Mouse (Mus musculus) embryonic facial prominence, embryonic 12.5 days (tissue): ENCODE results near the gene Chka. TPM values are rescaled to one million over a fixed set of nuclear protein-coding genes. Genes with fewer than 3 reads are reported as not detected.
A peak's percentile ranks its signal among the peaks of the same experiment; 100 is the strongest.

Experiments
- ATAC-seq: fragments of 200-750 bp; cut with Nextera tagmentation; 2 replicates; pipeline ENCODE4 v1.8.0; 2017; ENCODE audit not compliant: insufficient number of reproducible peaks, insufficient read depth, low FRiP score, low TSS enrichment
- H3K27ac ChIP-seq: fragments of 300-500 bp; sonication (generic); 2 replicates; pipeline ENCODE4 v1.5.1; 2016; ENCODE audit warnings: mild to moderate bottlenecking
- H3K27me3 ChIP-seq: fragments of 300-500 bp; sonication (generic); 2 replicates; pipeline ENCODE4 v1.6.1; 2016; ENCODE audit warnings: mild to moderate bottlenecking, moderate library complexity
- H3K36me3 ChIP-seq: fragments of 300-500 bp; sonication (generic); 2 replicates; pipeline ENCODE4 v1.6.1; 2016; ENCODE audit warnings: mild to moderate bottlenecking
- H3K4me1 ChIP-seq: fragments of 300-500 bp; sonication (generic); 2 replicates; pipeline ENCODE4 v1.6.1; 2016
- H3K4me2 ChIP-seq: fragments of 300-500 bp; sonication (generic); replicated peaks from 2 replicates; pipeline ENCODE4 v1.6.1; 2016; ENCODE audit warnings: mild to moderate bottlenecking, moderate library complexity
- H3K4me3 ChIP-seq: fragments of 300-500 bp; sonication (generic); 2 replicates; pipeline ENCODE4 v1.5.1; 2016; ENCODE audit warnings: mild to moderate bottlenecking
- H3K9ac ChIP-seq: fragments of 300-500 bp; sonication (generic); 2 replicates; pipeline ENCODE4 v1.6.1; 2016; ENCODE audit warnings: mild to moderate bottlenecking, moderate library complexity
- H3K9me3 ChIP-seq: fragments of 300-500 bp; sonication (generic); 2 replicates; pipeline ENCODE4 v1.6.1; 2016; ENCODE audit warnings: mild to moderate bottlenecking, moderate library complexity
- WGBS: fragments of 180-500 bp; shearing (Covaris S2); methylation state at CpG from one replicate; pipeline ENCODE4 v1.1.7; 2016; 5-methylcytosine and 5-hydroxymethylcytosine counted together
- polyA plus RNA-seq: library from polyadenylated mRNA; unstranded; fragments of >200 nt; fragmentation: Nextera tagmentation; extraction: Ambion mirVana; gene quantifications from 2 replicates; pipeline ENCODE4 v1.2.1, GENCODE M21; 2016

Gene Chka
- polyA plus RNA-seq, 1 experiment from 2014 or later, result 64.2 TPM

DNA sequence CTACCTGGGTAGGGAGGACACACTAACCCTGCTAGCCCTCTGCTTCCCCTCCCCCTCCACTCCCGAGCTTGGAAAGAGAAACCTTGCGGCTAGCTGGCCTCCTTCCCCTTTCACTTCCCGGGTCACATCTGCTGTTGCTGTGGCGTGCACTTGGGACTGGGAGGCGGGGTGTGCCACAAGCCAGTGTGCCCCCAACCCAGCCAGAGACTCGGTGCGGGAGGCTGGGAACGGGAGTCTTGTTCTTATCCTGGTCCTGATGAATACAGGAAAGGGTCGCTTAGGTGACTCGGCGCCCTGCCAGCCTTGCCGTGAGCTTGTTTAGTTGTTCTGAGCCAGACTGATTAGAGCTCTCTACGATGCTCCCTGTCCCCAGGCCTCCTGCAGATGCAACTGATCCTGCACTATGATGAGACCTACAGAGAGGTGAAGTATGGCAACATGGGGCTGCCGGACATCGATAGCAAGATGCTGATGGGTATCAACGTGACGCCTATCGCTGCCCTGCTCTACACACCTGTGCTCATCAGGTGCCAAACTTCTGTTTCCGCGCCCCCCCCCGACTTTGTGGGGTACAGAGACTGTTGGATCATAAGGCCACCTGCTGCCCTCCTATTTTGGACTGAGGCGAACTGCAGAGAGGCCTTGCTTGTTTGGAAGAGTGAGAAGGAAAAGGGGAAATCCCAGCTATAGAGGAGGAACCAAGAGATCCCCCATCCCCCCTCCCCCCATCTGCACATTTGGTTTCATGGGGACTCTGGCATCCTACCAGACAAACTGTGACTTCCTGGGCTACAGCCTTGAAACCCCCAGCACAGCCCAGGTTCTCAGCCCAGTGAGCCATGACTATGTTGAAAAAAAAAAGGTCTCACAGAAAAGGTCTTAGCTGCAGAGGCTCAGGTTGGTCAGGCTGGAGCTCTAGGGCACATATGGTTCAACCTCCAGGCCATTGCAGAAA lies 84.6 kb downstream of the Chka start:
- Histone ChIP-seq H3K4me3 (peak overlapping the region; percentile 46), H3K36me3 (no peaks in the 10 kb centered on the region), H3K4me2 (peak overlapping the region; percentile 88), H3K27me3 (no peaks in the 10 kb centered on the region), H3K9me3 (no peaks in the 10 kb centered on the region), H3K27ac (no peak overlapping the region), H3K9ac (peak overlapping the region; percentile 50), H3K4me1 (peaks cover 10% of the 10 kb centered on the region)
- ATAC-seq, result peak; percentile 41
- whole genome bisulfite sequencing, result 7% methylated on average over 22 of the region's 22 CpGs

DNA sequence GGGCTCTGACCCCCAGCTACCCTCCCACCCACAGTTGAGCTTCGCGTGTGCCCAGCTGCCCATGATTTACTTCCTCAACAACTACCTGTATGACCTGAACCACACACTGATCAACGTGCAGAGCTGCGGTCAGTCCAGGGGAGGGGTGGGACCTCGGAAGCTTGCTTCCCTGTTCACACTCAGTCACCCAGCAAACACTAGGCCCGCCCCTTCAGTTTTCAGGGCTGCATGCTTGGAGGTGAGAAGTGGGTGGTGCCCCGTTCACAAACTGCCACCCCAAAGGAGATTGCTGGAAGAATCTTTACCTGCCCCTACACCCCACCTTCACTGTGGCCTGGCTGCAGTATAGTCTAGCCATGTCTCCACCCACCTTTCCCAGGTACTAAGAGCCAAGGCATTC lies 90.7 kb downstream of the Chka start:
- Histone ChIP-seq H3K27ac (no peak overlapping the region), H3K36me3 (no peaks in the 10 kb centered on the region), H3K9me3 (no peaks in the 10 kb centered on the region), H3K27me3 (no peaks in the 10 kb centered on the region), H3K4me3 (no peak overlapping the region), H3K9ac (no peak overlapping the region), H3K4me2 (no peak overlapping the region), H3K4me1 (no peaks in the 10 kb centered on the region)
- ATAC-seq, result no peak
- 85% methylated on average over 7 of the region's 7 CpGs for WGBS

DNA sequence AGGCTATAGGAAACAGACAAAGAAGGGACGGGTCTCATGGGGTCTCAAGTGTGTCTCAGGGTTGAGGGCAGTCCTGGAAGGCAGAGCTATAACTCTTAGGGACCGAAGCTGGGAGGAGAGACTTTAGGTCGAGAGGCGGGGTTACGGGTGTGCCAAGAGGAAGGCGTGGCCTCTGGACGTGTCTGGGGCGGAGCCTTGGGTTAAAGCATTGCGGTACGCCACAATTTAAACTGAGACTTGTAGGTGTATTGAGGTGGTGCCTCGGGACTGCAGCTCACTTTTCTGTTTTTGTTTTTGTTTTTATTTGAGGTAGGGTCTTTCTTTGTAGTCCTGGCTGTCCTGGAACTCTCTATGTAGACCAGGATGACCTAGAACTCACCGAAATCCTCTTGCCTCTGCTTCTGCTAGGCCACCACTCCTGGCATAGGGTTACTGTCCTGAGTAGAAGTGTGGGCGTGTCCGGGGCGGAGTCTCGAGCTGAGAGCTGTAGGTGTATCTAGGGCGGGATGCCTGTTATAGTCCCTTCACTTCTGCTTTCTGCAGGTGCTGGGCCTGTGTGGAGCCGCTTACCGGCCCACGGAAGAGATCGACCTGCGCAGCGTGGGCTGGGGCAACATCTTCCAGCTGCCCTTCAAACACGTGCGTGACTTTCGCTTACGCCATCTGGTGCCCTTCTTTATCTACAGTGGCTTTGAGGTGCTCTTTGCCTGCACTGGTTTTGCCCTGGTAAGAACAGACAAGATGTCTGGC lies 91.6 kb downstream of the Chka start:
- 17% methylated on average over 27 of the region's 27 CpGs for WGBS
- Histone ChIP-seq H3K27me3 (no peaks in the 10 kb centered on the region), H3K27ac (no peak overlapping the region), H3K9me3 (no peaks in the 10 kb centered on the region), H3K36me3 (no peaks in the 10 kb centered on the region), H3K4me3 (no peak overlapping the region), H3K4me2 (0 out of 2 replicates have a peak overlapping the region, but pooled peaks have one; percentile 20), H3K9ac (no peak overlapping the region), H3K4me1 (no peaks in the 10 kb centered on the region)
- ATAC-seq, result no peak

Other genes starting within 250 kb of the Chka start
- 7.1 and 7.9 TPM in 2 replicates for gene Lrp5, start 165.2 kb upstream of the Chka start, polyA plus RNA-seq
- 42.0 and 44.7 TPM in 2 replicates for gene 1810055G02Rik, start 143.5 kb upstream of the Chka start, polyA plus RNA-seq
- gene Kmt5b, start 84.4 kb upstream of the Chka start, polyA plus RNA-seq, result 42.2 TPM in 2 replicates
- gene Tcirg1, start 55.4 kb downstream of the Chka start, polyA plus RNA-seq, result 46.4 and 53.6 TPM in 2 replicates
- gene Ndufs8, start 61.0 kb downstream of the Chka start, polyA plus RNA-seq, result 245 and 268 TPM in 2 replicates
- gene Aldh3b1, start 78.0 kb downstream of the Chka start, polyA plus RNA-seq, result 0.91 and 1.1 TPM in 2 replicates
- gene Unc93b1, start 83.4 kb downstream of the Chka start, polyA plus RNA-seq, result 12.5 and 12.7 TPM in 2 replicates
- not detected in 2 replicates for gene Aldh3b3, start 106.9 kb downstream of the Chka start, polyA plus RNA-seq
- gene Aldh3b2, start 120.6 kb downstream of the Chka start, polyA plus RNA-seq, result 2.0 and 2.8 TPM in 2 replicates
- gene Acy3, start 134.8 kb downstream of the Chka start, polyA plus RNA-seq, result 3.0 and 3.4 TPM in 2 replicates
- not detected in 2 replicates for gene Tbx10, start 141.0 kb downstream of the Chka start, polyA plus RNA-seq
- gene Nudt8, start 148.8 kb downstream of the Chka start, polyA plus RNA-seq, result 30.0 and 33.2 TPM in 2 replicates
- gene Gm49405, start 148.9 kb downstream of the Chka start, polyA plus RNA-seq, result 4.0 and 5.6 TPM in 2 replicates
- gene Doc2g, start 151.5 kb downstream of the Chka start, polyA plus RNA-seq, result 6.5 and 6.9 TPM in 2 replicates
- gene Ndufv1, start 161.0 kb downstream of the Chka start, polyA plus RNA-seq, result 188 and 201 TPM in 2 replicates
- 540 and 544 TPM in 2 replicates for gene Gstp1, start 186.2 kb downstream of the Chka start, polyA plus RNA-seq
- 2.8 and 11.5 TPM in 2 replicates for gene Gstp2, start 194.2 kb downstream of the Chka start, polyA plus RNA-seq
- not detected in 2 replicates for gene Gstp3, start 207.8 kb downstream of the Chka start, polyA plus RNA-seq
- 0.22 TPM in 1 of 2 replicates, not detected in the other for gene Cabp2, start 229.8 kb downstream of the Chka start, polyA plus RNA-seq
- gene Cdk2ap2, start 245.4 kb downstream of the Chka start, polyA plus RNA-seq, result 55.6 and 55.7 TPM in 2 replicates
- 8.9 and 10.9 TPM in 2 replicates for gene Pitpnm1, start 248.2 kb downstream of the Chka start, polyA plus RNA-seq